Mouse (Mus musculus) heart, postnatal 0 days (tissue): ENCODE results near the gene Kctd15. TPM values are rescaled to one million over a fixed set of nuclear protein-coding genes. Genes with fewer than 3 reads are reported as not detected.

Source experiments
- ATAC-seq: fragments of 200-750 bp; cut with Nextera tagmentation; 2 replicates; pipeline ENCODE4 v1.8.0; 2017; ENCODE audit warnings: low read depth, moderate number of reproducible peaks, moderate library complexity; ENCODE audit not compliant: insufficient read depth
- DNase-seq: peaks from one replicate; pipeline ENCODE4 v3.0.0-alpha.2; 2016; ENCODE audit warnings: low spot score
- H3K27ac ChIP-seq: fragments of 300-500 bp; sonication (generic); 2 replicates; pipeline ENCODE4 v1.5.1; 2014; ENCODE audit warnings: low read depth, mild to moderate bottlenecking
- H3K27me3 ChIP-seq: fragments of 300-500 bp; sonication (generic); 2 replicates; pipeline ENCODE4 v1.6.1; 2014; ENCODE audit warnings: low read length, mixed read lengths; ENCODE audit not compliant: control insufficient read depth, insufficient read depth
- H3K36me3 ChIP-seq: fragments of 300-500 bp; sonication (generic); replicated peaks from 2 replicates; pipeline ENCODE4 v1.6.1; 2014; ENCODE audit warnings: low read length, mixed read lengths; ENCODE audit not compliant: control insufficient read depth, insufficient read depth
- H3K4me1 ChIP-seq: fragments of 300-500 bp; sonication (generic); 2 replicates; pipeline ENCODE4 v1.6.1; 2014; ENCODE audit warnings: antibody characterized with exemption; ENCODE audit not compliant: control insufficient read depth, insufficient read depth
- H3K4me2 ChIP-seq: fragments of 300-500 bp; sonication (generic); 2 replicates; pipeline ENCODE4 v1.6.1; 2014; ENCODE audit warnings: low read depth, mild to moderate bottlenecking, low read length, moderate library complexity
- H3K4me3 ChIP-seq: fragments of 300-500 bp; sonication (generic); 2 replicates; pipeline ENCODE4 v1.5.1; 2014; ENCODE audit warnings: low read depth, low read length
- H3K9ac ChIP-seq: fragments of 300-500 bp; sonication (generic); replicated peaks from 2 replicates; pipeline ENCODE4 v1.6.1; 2014; ENCODE audit warnings: low read depth, low read length, mixed read lengths
- H3K9me3 ChIP-seq: fragments of 300-500 bp; sonication (generic); replicated peaks from 2 replicates; pipeline ENCODE4 v1.6.1; 2016; ENCODE audit warnings: low read length; ENCODE audit not compliant: control insufficient read depth
- CTCF ChIP-seq: IDR thresholded peaks from 2 replicates; pipeline ENCODE4 v1.5.1; 2016; ENCODE audit warnings: antibody characterized with exemption, control low read depth, low read depth
- EP300 ChIP-seq: IDR thresholded peaks from 2 replicates; pipeline ENCODE4 v1.6.1; 2016; ENCODE audit warnings: antibody characterized with exemption, low read depth
- WGBS: fragments of 180-500 bp; shearing (Covaris S2); extraction: QIAGEN DNeasy Blood & Tissue Kit; methylation state at CpG from one replicate; pipeline ENCODE4 v1.1.7; 2014; 5-methylcytosine and 5-hydroxymethylcytosine counted together
- polyA plus RNA-seq: library from polyadenylated mRNA; unstranded; fragments of >200 nt; fragmentation: Nextera tagmentation; extraction: Ambion mirVana; gene quantifications from 2 replicates; pipeline ENCODE4 v1.2.1, GENCODE M21; 2015
- total RNA-seq: library from RNA; depleted of rRNA; stranded (reverse); fragments of >200 nt; gene quantifications from 2 replicates; pipeline ENCODE4 v1.2.3, GENCODE M21; 2014; ENCODE audit warnings: low replicate concordance

Kctd15 gene
- total and polyA plus RNA-seq, 2 experiments from 2014 or later: 0.78 to 5.9 TPM

DNA sequence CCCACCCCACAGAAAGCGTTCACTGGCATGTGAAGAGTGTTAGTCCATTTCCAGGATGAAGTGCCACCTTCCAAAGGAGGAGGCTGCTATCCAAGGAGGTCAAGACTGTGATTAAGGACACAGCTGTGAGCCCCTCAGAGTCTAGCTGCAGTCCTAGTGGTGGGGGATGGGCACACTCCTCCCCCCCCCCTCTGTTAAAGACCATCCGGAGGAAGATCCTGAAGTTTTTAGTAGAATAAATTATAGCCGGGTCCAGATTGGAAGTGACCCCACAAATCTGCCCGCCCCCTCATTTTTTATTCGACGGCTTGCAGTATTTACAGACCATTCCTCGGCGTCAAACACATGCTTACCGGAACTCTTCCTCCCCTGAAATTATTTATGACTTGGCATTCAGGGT, 41.7 kb upstream of the Kctd15 start:
- H3K27ac ChIP-seq: no peak overlapping the region
- ATAC-seq: no peak
- 76% methylated on average over 9 of the region's 9 CpGs for WGBS

DNA sequence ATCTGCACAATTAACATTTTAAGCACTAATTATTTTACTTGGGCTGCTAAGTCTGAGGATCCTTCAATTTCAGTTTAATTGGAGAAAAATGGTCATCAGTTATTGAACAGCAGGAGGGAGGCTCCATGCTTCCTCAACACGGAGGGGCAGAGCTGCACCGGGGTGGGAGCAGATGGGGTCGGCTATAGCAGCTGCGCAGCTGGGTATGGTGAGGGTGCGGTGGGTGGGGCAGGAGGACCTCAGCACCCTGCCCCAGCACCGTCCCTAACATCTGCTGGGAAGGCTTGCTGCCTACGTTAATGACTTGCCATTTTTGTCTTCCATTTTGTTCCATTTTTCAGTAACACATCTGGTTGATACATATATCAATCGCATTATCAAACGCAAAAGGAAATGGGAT, 39.6 kb upstream of the Kctd15 start:
- H3K4me1 ChIP-seq: no peaks in the 10 kb centered on the region
- no peak for TF ChIP-seq EP300
- TF ChIP-seq CTCF: no peak
- ATAC-seq: no peak
- no peaks in the 10 kb centered on the region for H3K9me3 ChIP-seq
- H3K27ac ChIP-seq: no peak overlapping the region
- no peak for DNase-seq
- H3K27me3 ChIP-seq: peaks cover 11% of the 10 kb centered on the region; the same call in 1 of the 2 replicates
- H3K4me2 ChIP-seq: no peak overlapping the region
- H3K4me3 ChIP-seq: no peak overlapping the region
- WGBS: 67% methylated on average over 9 of the region's 9 CpGs
- H3K36me3 ChIP-seq: no peaks in the 10 kb centered on the region
- H3K9ac ChIP-seq: no peak overlapping the region

More for the DNA sequence above, 41.7 kb upstream of the Kctd15 start:
- DNase-seq: no peak
- Histone ChIP-seq H3K9ac (no peak overlapping the region), H3K4me1 (no peaks in the 10 kb centered on the region), H3K36me3 (no peaks in the 10 kb centered on the region), H3K4me2 (no peak overlapping the region), H3K4me3 (no peak overlapping the region), H3K27me3 (peaks cover 14% of the 10 kb centered on the region; the same call in 1 of the 2 replicates), H3K9me3 (no peaks in the 10 kb centered on the region)
- TF ChIP-seq EP300: no peak
- TF ChIP-seq CTCF: no peak

DNA sequence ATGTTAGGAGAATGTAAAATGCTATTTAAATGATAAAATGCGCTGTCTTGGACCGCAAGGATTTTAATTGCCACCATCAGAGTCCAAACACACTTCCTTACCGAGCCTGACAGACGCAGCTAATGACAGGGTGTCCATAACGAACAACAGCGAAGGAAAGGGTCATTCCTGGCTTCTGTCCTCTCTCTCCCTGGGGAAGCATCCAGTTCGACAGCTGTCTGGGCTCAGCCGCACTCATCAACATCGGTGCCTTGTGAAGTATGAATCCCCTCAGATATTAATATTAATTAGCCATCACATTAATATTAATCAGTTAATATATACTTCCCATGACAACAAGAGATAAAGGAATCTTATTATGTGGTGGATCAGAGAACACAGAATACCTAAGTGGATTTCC, 38.4 kb upstream of the Kctd15 start:
- no peak for DNase-seq
- no peak overlapping the region for H3K4me2 ChIP-seq

DNA sequence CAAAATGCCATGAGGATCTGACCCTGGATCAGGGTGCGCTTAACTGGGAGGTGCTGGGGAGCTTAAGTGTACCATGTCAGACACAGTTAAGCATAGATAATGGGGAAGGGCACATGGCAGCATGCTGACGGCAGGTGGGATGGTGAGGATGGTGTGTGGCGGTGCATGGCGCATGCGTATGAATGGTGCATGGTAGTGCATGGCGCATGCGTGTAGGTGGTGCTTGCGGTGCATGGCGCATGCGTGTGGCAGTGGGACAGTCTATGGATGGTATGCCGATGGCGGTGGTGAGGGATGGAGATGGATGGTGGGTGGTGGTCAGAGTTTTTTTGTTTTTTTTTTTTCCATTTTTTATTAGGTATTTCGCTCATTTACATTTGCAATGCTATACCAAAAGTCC, 37.4 kb upstream of the Kctd15 start:
- Histone ChIP-seq H3K4me3 (no peak overlapping the region), H3K27ac (no peak overlapping the region), H3K4me2 (no peak overlapping the region), H3K4me1 (no peaks in the 10 kb centered on the region; the same call in 1 of the 2 replicates), H3K9me3 (no peaks in the 10 kb centered on the region), H3K9ac (no peak overlapping the region), H3K36me3 (no peaks in the 10 kb centered on the region), H3K27me3 (peaks cover 11% of the 10 kb centered on the region; the same call in 1 of the 2 replicates)
- ATAC-seq (no peak), DNase-seq (no peak)
- TF ChIP-seq EP300 (no peak), CTCF (no peak)
- 91% methylated on average over 13 of the region's 13 CpGs for WGBS

More for the DNA sequence above, 38.4 kb upstream of the Kctd15 start:
- Histone ChIP-seq H3K27me3 (peaks cover 11% of the 10 kb centered on the region; the same call in 1 of the 2 replicates), H3K9ac (no peak overlapping the region), H3K4me3 (no peak overlapping the region), H3K36me3 (no peaks in the 10 kb centered on the region), H3K9me3 (no peaks in the 10 kb centered on the region), H3K4me1 (no peaks in the 10 kb centered on the region), H3K27ac (no peak overlapping the region)
- TF ChIP-seq EP300: no peak
- no peak for TF ChIP-seq CTCF
- WGBS: 38% methylated on average over 9 of the region's 9 CpGs
- ATAC-seq: no peak

DNA sequence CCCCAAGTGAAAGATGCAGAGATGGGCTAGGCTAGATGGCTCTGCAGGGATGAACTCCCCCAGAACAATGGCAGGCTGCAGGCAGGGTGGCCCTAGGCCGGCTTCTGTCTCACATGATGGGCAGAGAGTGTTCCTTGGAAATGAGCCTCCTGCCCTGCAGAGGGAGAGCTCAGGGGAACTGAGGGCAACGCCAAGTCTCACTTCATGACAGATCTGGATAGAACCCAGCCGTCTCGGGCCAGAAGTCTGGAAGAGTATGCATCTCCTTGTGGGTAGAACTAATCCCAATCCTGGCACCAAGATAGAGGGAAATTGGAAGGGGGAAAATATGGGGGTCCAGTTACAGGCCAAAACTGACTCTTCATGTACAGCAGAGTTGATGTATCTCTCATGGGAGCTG, 36.5 kb upstream of the Kctd15 start:
- no peaks in the 10 kb centered on the region for H3K9me3 ChIP-seq
- H3K36me3 ChIP-seq: no peaks in the 10 kb centered on the region
- H3K27ac ChIP-seq: no peak overlapping the region
- no peak for ATAC-seq
- H3K4me2 ChIP-seq: no peak overlapping the region
- no peak overlapping the region for H3K4me3 ChIP-seq
- no peak for DNase-seq
- TF ChIP-seq EP300 (no peak), CTCF (no peak)
- H3K27me3 ChIP-seq: peaks cover 11% of the 10 kb centered on the region; the same call in 1 of the 2 replicates
- H3K4me1 ChIP-seq: no peaks in the 10 kb centered on the region; the same call in 1 of the 2 replicates
- 73% methylated on average over 4 of the region's 4 CpGs for WGBS
- no peak overlapping the region for H3K9ac ChIP-seq

DNA sequence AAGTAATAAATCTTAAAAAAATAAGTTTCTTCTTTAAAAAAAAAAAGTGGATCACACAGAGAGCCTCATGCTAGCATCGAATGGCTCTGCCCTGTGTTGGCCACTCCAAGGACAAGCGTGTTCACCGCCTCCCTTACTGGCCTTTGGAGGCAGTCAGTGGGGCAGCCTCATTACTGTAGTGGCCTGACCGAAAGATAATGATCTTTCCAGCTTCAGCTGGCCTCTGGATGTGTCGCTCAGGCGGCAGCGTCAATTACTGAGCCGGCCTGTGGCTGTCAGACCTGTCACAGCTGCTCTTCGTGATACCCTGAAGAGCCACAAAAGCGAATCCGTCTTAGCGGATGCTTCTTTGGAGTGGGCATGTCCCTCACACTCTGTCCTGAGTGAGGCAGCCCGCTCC, 33.6 kb upstream of the Kctd15 start:
- H3K27me3 ChIP-seq: peaks cover 11% of the 10 kb centered on the region; the same call in 1 of the 2 replicates
- no peak overlapping the region for H3K9ac ChIP-seq
- H3K9me3 ChIP-seq: no peaks in the 10 kb centered on the region
- no peak for DNase-seq
- no peak for TF ChIP-seq EP300
- WGBS: 47% methylated on average over 13 of the region's 13 CpGs
- H3K27ac ChIP-seq: no peak overlapping the region
- H3K36me3 ChIP-seq: no peaks in the 10 kb centered on the region
- H3K4me3 ChIP-seq: no peak overlapping the region
- H3K4me2 ChIP-seq: no peak overlapping the region
- no peak for ATAC-seq
- H3K4me1 ChIP-seq: no peaks in the 10 kb centered on the region; the same call in 1 of the 2 replicates
